Mouse (Mus musculus) lung, adult 2 months (tissue): ENCODE measurements around the gene Rabif.

Experiments
- CTCF ChIP-seq: fragments of 200-500 bp; IDR thresholded peaks from 2 replicates; pipeline ENCODE4 v1.5.1; 2011; ENCODE audit warnings: mild to moderate bottlenecking, low read length, control low read depth; ENCODE audit not compliant: insufficient read depth
- POLR2A ChIP-seq: fragments of 200-500 bp; IDR thresholded peaks from 2 replicates; pipeline ENCODE4 v1.6.1; 2011; ENCODE audit warnings: low read depth, mild to moderate bottlenecking, control low read depth, low read length, borderline replicate concordance; ENCODE audit errors: extremely low read depth

- no peak for TF ChIP-seq CTCF
- peak; percentile 83; the same call in 1 of the 2 replicates for TF ChIP-seq POLR2A
Measured at GRCm38 (mm10) chr1:134556671-134557218, 62.3 kb downstream of the Rabif start.
